Mouse (Mus musculus): Measurements from ENCODE around the gene Lce3c.

- no peak for TF ChIP-seq POLR2A (IDR thresholded peaks at IDR 0.05; ENCODE audit: extremely low read depth, insufficient read depth, low read length)
- no peak for TF ChIP-seq CTCF (IDR thresholded peaks at IDR 0.05; ENCODE audit: extremely low read depth, insufficient read depth, low read length)
Measured at GRCm38 (mm10) chr3:92894489-92894888, 49.8 kb upstream of the Lce3c start.

Data from cortical plate, adult 2 months (tissue).